Mouse (Mus musculus): Measurements from ENCODE around the gene Cela1. TPM values are rescaled to one million over a fixed set of nuclear protein-coding genes. Genes with fewer than 3 reads are reported as not detected.

Gene Cela1
- polyA plus RNA-seq, 1 experiment from 2014 or later, result 4.2 TPM

- Histone ChIP-seq H3K36me3 (no peaks in the 10 kb centered on the region), H3K4me2 (no peak overlapping the region), H3K9ac (no peak overlapping the region), H3K4me3 (no peak overlapping the region), H3K4me1 (peaks cover 11% of the 10 kb centered on the region), H3K27ac (no peak overlapping the region), H3K9me3 (no peaks in the 10 kb centered on the region), H3K27me3 (peaks cover 16% of the 10 kb centered on the region)
- 70% methylated on average over 10 of the region's 10 CpGs for WGBS
- ATAC-seq (ENCODE audit: insufficient number of reproducible peaks, low FRiP score, low TSS enrichment, low read depth), result no peak
Observed at GRCm38 (mm10) chr15:100701108-100701507, 13.4 kb upstream of the Cela1 start.

GRCm38 (mm10) chr15:100700424-100700823, 12.7 kb upstream of the Cela1 start:
- ATAC-seq (ENCODE audit: insufficient number of reproducible peaks, low FRiP score, low TSS enrichment, low read depth), result no peak
- WGBS, result 72% methylated on average over 5 of the region's 5 CpGs
- peaks cover 11% of the 10 kb centered on the region for H3K4me1 ChIP-seq
- H3K27ac ChIP-seq, result no peak overlapping the region
- H3K9ac ChIP-seq, result no peak overlapping the region
- no peak overlapping the region for H3K4me2 ChIP-seq
- no peaks in the 10 kb centered on the region for H3K9me3 ChIP-seq
- no peak overlapping the region for H3K4me3 ChIP-seq
- H3K27me3 ChIP-seq, result peaks cover 14% of the 10 kb centered on the region
- H3K36me3 ChIP-seq, result no peaks in the 10 kb centered on the region

- H3K4me1 ChIP-seq, result peaks cover 11% of the 10 kb centered on the region
- no peak for ATAC-seq (ENCODE audit: insufficient number of reproducible peaks, low FRiP score, low TSS enrichment, low read depth)
- H3K4me3 ChIP-seq, result no peak overlapping the region
- no peak overlapping the region for H3K4me2 ChIP-seq
- H3K9me3 ChIP-seq, result no peaks in the 10 kb centered on the region
- H3K36me3 ChIP-seq, result no peaks in the 10 kb centered on the region
- H3K27me3 ChIP-seq, result peaks cover 10% of the 10 kb centered on the region
- H3K9ac ChIP-seq, result no peak overlapping the region
- H3K27ac ChIP-seq, result no peak overlapping the region
- 59% methylated on average over 6 of the region's 6 CpGs for WGBS
Observed at GRCm38 (mm10) chr15:100699386-100699785, 11.7 kb upstream of the Cela1 start.

GRCm38 (mm10) chr15:100698078-100698477, 10.4 kb upstream of the Cela1 start:
- H3K27ac ChIP-seq, result no peak overlapping the region
- H3K9me3 ChIP-seq, result no peaks in the 10 kb centered on the region
- no peaks in the 10 kb centered on the region for H3K36me3 ChIP-seq
- WGBS, result 77% methylated on average over 10 of the region's 10 CpGs
- no peak overlapping the region for H3K4me3 ChIP-seq
- H3K9ac ChIP-seq, result no peak overlapping the region
- no peaks in the 10 kb centered on the region for H3K27me3 ChIP-seq
- no peak overlapping the region for H3K4me2 ChIP-seq
- 0 out of 2 replicates have a peak, but pooled peaks cover 2% of the 10 kb centered on the region for H3K4me1 ChIP-seq
- ATAC-seq (ENCODE audit: insufficient number of reproducible peaks, low FRiP score, low TSS enrichment, low read depth), result no peak

GRCm38 (mm10) chr15:100694406-100694805, 6.7 kb upstream of the Cela1 start:
- WGBS, result 88% methylated on average over 9 of the region's 9 CpGs
- no peaks in the 10 kb centered on the region for H3K9me3 ChIP-seq
- no peaks in the 10 kb centered on the region for H3K36me3 ChIP-seq
- H3K4me3 ChIP-seq, result no peak overlapping the region
- no peak overlapping the region for H3K4me2 ChIP-seq
- H3K27me3 ChIP-seq, result no peaks in the 10 kb centered on the region
- ATAC-seq (ENCODE audit: insufficient number of reproducible peaks, low FRiP score, low TSS enrichment, low read depth), result no peak
- no peaks in the 10 kb centered on the region for H3K4me1 ChIP-seq
- H3K27ac ChIP-seq, result no peak overlapping the region
- H3K9ac ChIP-seq, result no peak overlapping the region

GRCm38 (mm10) chr15:100691990-100692389, 4.3 kb upstream of the Cela1 start:
- no peaks in the 10 kb centered on the region for H3K36me3 ChIP-seq
- no peak for ATAC-seq (ENCODE audit: insufficient number of reproducible peaks, low FRiP score, low TSS enrichment, low read depth)
- H3K27me3 ChIP-seq, result no peaks in the 10 kb centered on the region
- no peak overlapping the region for H3K4me2 ChIP-seq
- H3K9me3 ChIP-seq, result no peaks in the 10 kb centered on the region
- H3K4me1 ChIP-seq, result peaks cover 5% of the 10 kb centered on the region; the same call in 1 of the 2 replicates
- no peak overlapping the region for H3K27ac ChIP-seq
- no peak overlapping the region for H3K9ac ChIP-seq
- WGBS, result 63% methylated on average over 3 of the region's 3 CpGs
- no peak overlapping the region for H3K4me3 ChIP-seq

- H3K27ac ChIP-seq, result no peak overlapping the region
- no peak for ATAC-seq (ENCODE audit: insufficient number of reproducible peaks, low FRiP score, low TSS enrichment, low read depth)
- no peaks in the 10 kb centered on the region for H3K36me3 ChIP-seq
- H3K4me3 ChIP-seq, result no peak overlapping the region
- peaks cover 8% of the 10 kb centered on the region; the same call in 1 of the 2 replicates for H3K27me3 ChIP-seq
- H3K4me1 ChIP-seq, result peaks cover 6% of the 10 kb centered on the region; the same call in 1 of the 2 replicates
- no peak overlapping the region for H3K9ac ChIP-seq
- H3K9me3 ChIP-seq, result no peaks in the 10 kb centered on the region
- 44% methylated on average over 12 of the region's 12 CpGs for whole genome bisulfite sequencing
- H3K4me2 ChIP-seq, result no peak overlapping the region
Observed at GRCm38 (mm10) chr15:100686989-100687388, 732 bp downstream of the Cela1 start.

GRCm38 (mm10) chr15:100686434-100686833, 1.3 kb downstream of the Cela1 start:
- ATAC-seq (ENCODE audit: insufficient number of reproducible peaks, low FRiP score, low TSS enrichment, low read depth), result no peak
- 86% methylated on average over 6 of the region's 6 CpGs for WGBS
- Histone ChIP-seq H3K4me2 (no peak overlapping the region), H3K9ac (no peak overlapping the region), H3K9me3 (no peaks in the 10 kb centered on the region), H3K36me3 (no peaks in the 10 kb centered on the region), H3K4me3 (no peak overlapping the region), H3K4me1 (peaks cover 6% of the 10 kb centered on the region; the same call in 1 of the 2 replicates), H3K27me3 (peaks cover 8% of the 10 kb centered on the region; the same call in 1 of the 2 replicates), H3K27ac (no peak overlapping the region)

- Histone ChIP-seq H3K9ac (no peak overlapping the region), H3K36me3 (no peaks in the 10 kb centered on the region), H3K4me1 (peaks cover 6% of the 10 kb centered on the region; the same call in 1 of the 2 replicates), H3K9me3 (no peaks in the 10 kb centered on the region), H3K27ac (no peak overlapping the region), H3K27me3 (peaks cover 8% of the 10 kb centered on the region; the same call in 1 of the 2 replicates), H3K4me3 (no peak overlapping the region), H3K4me2 (no peak overlapping the region)
- no peak for ATAC-seq (ENCODE audit: insufficient number of reproducible peaks, low FRiP score, low TSS enrichment, low read depth)
- WGBS, result 86% methylated on average over 8 of the region's 8 CpGs
Observed at GRCm38 (mm10) chr15:100685849-100686248, 1.9 kb downstream of the Cela1 start.

- Histone ChIP-seq H3K4me2 (no peak overlapping the region), H3K9me3 (no peaks in the 10 kb centered on the region), H3K4me3 (no peak overlapping the region), H3K27me3 (peaks cover 8% of the 10 kb centered on the region; the same call in 1 of the 2 replicates), H3K27ac (no peak overlapping the region), H3K4me1 (peaks cover 6% of the 10 kb centered on the region; the same call in 1 of the 2 replicates), H3K9ac (no peak overlapping the region), H3K36me3 (no peaks in the 10 kb centered on the region)
- WGBS, result 26% methylated on average over 13 of the region's 13 CpGs
- ATAC-seq (ENCODE audit: insufficient number of reproducible peaks, low FRiP score, low TSS enrichment, low read depth), result no peak
Observed at GRCm38 (mm10) chr15:100685255-100685654, 2.5 kb downstream of the Cela1 start.

GRCm38 (mm10) chr15:100684450-100684849, 3.3 kb downstream of the Cela1 start:
- Histone ChIP-seq H3K4me3 (no peak overlapping the region), H3K27ac (no peak overlapping the region), H3K9me3 (no peaks in the 10 kb centered on the region), H3K4me2 (no peak overlapping the region), H3K27me3 (peaks cover 8% of the 10 kb centered on the region; the same call in 1 of the 2 replicates), H3K4me1 (peaks cover 6% of the 10 kb centered on the region; the same call in 1 of the 2 replicates), H3K9ac (no peak overlapping the region), H3K36me3 (no peaks in the 10 kb centered on the region)
- WGBS, result 57% methylated on average over 10 of the region's 10 CpGs
- ATAC-seq (ENCODE audit: insufficient number of reproducible peaks, low FRiP score, low TSS enrichment, low read depth), result no peak

- no peaks in the 10 kb centered on the region for H3K36me3 ChIP-seq
- H3K27me3 ChIP-seq, result peaks cover 8% of the 10 kb centered on the region; the same call in 1 of the 2 replicates
- H3K4me3 ChIP-seq, result no peak overlapping the region
- H3K9ac ChIP-seq, result no peak overlapping the region
- WGBS, result 50% methylated on average over 2 of the region's 2 CpGs
- no peak overlapping the region for H3K27ac ChIP-seq
- no peak overlapping the region for H3K4me2 ChIP-seq
- ATAC-seq (ENCODE audit: insufficient number of reproducible peaks, low FRiP score, low TSS enrichment, low read depth), result no peak
- no peaks in the 10 kb centered on the region for H3K9me3 ChIP-seq
- peaks cover 6% of the 10 kb centered on the region; the same call in 1 of the 2 replicates for H3K4me1 ChIP-seq
Observed at GRCm38 (mm10) chr15:100683041-100683440, 4.7 kb downstream of the Cela1 start.

- no peaks in the 10 kb centered on the region for H3K4me1 ChIP-seq
- ATAC-seq (ENCODE audit: insufficient number of reproducible peaks, low FRiP score, low TSS enrichment, low read depth), result no peak
- WGBS, result 40% methylated on average over 7 of the region's 7 CpGs
- no peaks in the 10 kb centered on the region for H3K9me3 ChIP-seq
- peaks cover 8% of the 10 kb centered on the region; the same call in 1 of the 2 replicates for H3K27me3 ChIP-seq
- no peak overlapping the region for H3K9ac ChIP-seq
- H3K36me3 ChIP-seq, result no peaks in the 10 kb centered on the region
- H3K27ac ChIP-seq, result no peak overlapping the region
- H3K4me3 ChIP-seq, result no peak overlapping the region
- H3K4me2 ChIP-seq, result no peak overlapping the region
Observed at GRCm38 (mm10) chr15:100681770-100682169, 6.0 kb downstream of the Cela1 start.
